Mouse (Mus musculus) thymus, adult 2 months (tissue): Measurements from ENCODE around the gene Il13ra1. TPM values are rescaled to one million over a fixed set of nuclear protein-coding genes. Genes with fewer than 3 reads are reported as not detected.

Source experiments
- DNase-seq: peaks from one replicate; pipeline ENCODE4 v3.0.0; 2021
- H3K27ac ChIP-seq: fragments of 200-500 bp; 2 replicates; pipeline ENCODE4 v1.5.1; 2012; ENCODE audit warnings: low read length, control low read depth; ENCODE audit not compliant: control insufficient read depth, insufficient read depth
- H3K27me3 ChIP-seq: fragments of 200-500 bp; 2 replicates; pipeline ENCODE4 v1.6.1; 2012; ENCODE audit warnings: mild to moderate bottlenecking, low read length, moderate library complexity, mixed read lengths; ENCODE audit not compliant: control insufficient read depth, insufficient read depth
- H3K36me3 ChIP-seq: fragments of 200-500 bp; 2 replicates; pipeline ENCODE4 v1.6.1; 2012; ENCODE audit warnings: mild to moderate bottlenecking, low read length, moderate library complexity; ENCODE audit not compliant: control insufficient read depth, insufficient read depth
- H3K4me1 ChIP-seq: fragments of 200-500 bp; replicated peaks from 2 replicates; pipeline ENCODE4 v1.6.1; 2012; ENCODE audit warnings: low read length; ENCODE audit not compliant: control insufficient read depth, insufficient read depth
- H3K4me3 ChIP-seq: fragments of 200-500 bp; 2 replicates; pipeline ENCODE4 v1.5.1; 2012; ENCODE audit warnings: mild to moderate bottlenecking, low read length, control low read depth, moderate library complexity; ENCODE audit not compliant: control insufficient read depth, insufficient read depth
- CTCF ChIP-seq: fragments of 200-500 bp; IDR thresholded peaks from 2 replicates; pipeline ENCODE4 v1.5.1; 2012; ENCODE audit warnings: mild to moderate bottlenecking, control low read depth, low read length, moderate library complexity, borderline replicate concordance; ENCODE audit not compliant: control insufficient read depth, poor library complexity, insufficient read depth; ENCODE audit errors: extremely low read depth
- POLR2A ChIP-seq: fragments of 200-500 bp; IDR thresholded peaks from 2 replicates; pipeline ENCODE4 v1.6.1; 2012; ENCODE audit warnings: mild to moderate bottlenecking, low read length, control low read depth, moderate library complexity; ENCODE audit not compliant: control insufficient read depth, poor library complexity, insufficient read depth; ENCODE audit errors: extremely low read depth
- WGBS: fragments of 180-500 bp; shearing (Covaris S2); methylation state at CpG from one replicate; pipeline ENCODE4 v1.1.7; 2018; 5-methylcytosine and 5-hydroxymethylcytosine counted together
- polyA plus RNA-seq: library from polyadenylated mRNA; depleted of rRNA; stranded (reverse); fragments of >200 nt; gene quantifications from 2 replicates; pipeline ENCODE4 v1.2.3, GENCODE M21; 2012

The Il13ra1 gene
- polyA plus RNA-seq, 1 experiment = 3.6 TPM

- Histone ChIP-seq H3K36me3 (no peaks in the 10 kb centered on the region), H3K27ac (no peak overlapping the region), H3K4me3 (no peak overlapping the region), H3K27me3 (no peaks in the 10 kb centered on the region), H3K4me1 (no peaks in the 10 kb centered on the region)
- WGBS = 33% methylated on average over 3 of the region's 3 CpGs
- TF ChIP-seq CTCF (no peak), POLR2A (no peak)
- DNase-seq = no peak
Measured at GRCm38 (mm10) chrX:36101318-36101717, 10.6 kb upstream of the Il13ra1 start.

GRCm38 (mm10) chrX:36108601-36109000 is 3.3 kb upstream of the Il13ra1 start:
- no peaks in the 10 kb centered on the region; the same call in 1 of the 2 replicates for H3K27me3 ChIP-seq
- TF ChIP-seq CTCF = no peak
- TF ChIP-seq POLR2A = no peak
- no peak overlapping the region for H3K4me3 ChIP-seq
- H3K36me3 ChIP-seq = no peaks in the 10 kb centered on the region
- no peak for DNase-seq
- H3K27ac ChIP-seq = no peak overlapping the region
- H3K4me1 ChIP-seq = peaks cover 8% of the 10 kb centered on the region; the same call in 1 of the 2 replicates
- 11% methylated on average over 3 of the region's 3 CpGs for WGBS

- Histone ChIP-seq H3K4me1 (peaks cover 8% of the 10 kb centered on the region; the same call in 1 of the 2 replicates), H3K36me3 (no peaks in the 10 kb centered on the region), H3K4me3 (peak overlapping the region; percentile 47), H3K27me3 (no peaks in the 10 kb centered on the region; the same call in 1 of the 2 replicates), H3K27ac (no peak overlapping the region; the same call in 1 of the 2 replicates)
- no peak for DNase-seq
- WGBS = 9% methylated on average over 9 of the region's 9 CpGs
- TF ChIP-seq CTCF (no peak), POLR2A (no peak)
Measured at GRCm38 (mm10) chrX:36112422-36112750, 476 bp downstream of the Il13ra1 start.

- no peaks in the 10 kb centered on the region; the same call in 1 of the 2 replicates for H3K27me3 ChIP-seq
- no peaks in the 10 kb centered on the region for H3K36me3 ChIP-seq
- H3K4me3 ChIP-seq = no peak overlapping the region
- H3K4me1 ChIP-seq = peaks cover 8% of the 10 kb centered on the region; the same call in 1 of the 2 replicates
- TF ChIP-seq CTCF (no peak), POLR2A (no peak)
- WGBS = 92% methylated on average over 4 of the region's 4 CpGs
- H3K27ac ChIP-seq = no peak overlapping the region
- no peak for DNase-seq
Measured at GRCm38 (mm10) chrX:36115171-36115570, 3.3 kb downstream of the Il13ra1 start.

GRCm38 (mm10) chrX:36129037-36129770 is 17.3 kb downstream of the Il13ra1 start:
- no peak for TF ChIP-seq CTCF
- no peak for TF ChIP-seq POLR2A
- DNase-seq = no peak
- H3K27ac ChIP-seq = no peak overlapping the region

GRCm38 (mm10) chrX:36129771-36130108 is 17.8 kb downstream of the Il13ra1 start:
- WGBS = 17% methylated on average over 1 of the region's 1 CpGs
- Histone ChIP-seq H3K36me3 (no peaks in the 10 kb centered on the region), H3K27ac (no peak overlapping the region)

More at GRCm38 (mm10) chrX:36129037-36129770, 17.3 kb downstream of the Il13ra1 start:
- H3K36me3 ChIP-seq = no peaks in the 10 kb centered on the region
- no peaks in the 10 kb centered on the region for H3K4me1 ChIP-seq
- 44% methylated on average over 11 of the region's 11 CpGs for WGBS
- no peak overlapping the region for H3K4me3 ChIP-seq
- no peaks in the 10 kb centered on the region for H3K27me3 ChIP-seq

More at GRCm38 (mm10) chrX:36129771-36130108, 17.8 kb downstream of the Il13ra1 start:
- no peak for TF ChIP-seq CTCF
- TF ChIP-seq POLR2A = no peak
- Histone ChIP-seq H3K27me3 (no peaks in the 10 kb centered on the region), H3K4me3 (no peak overlapping the region), H3K4me1 (no peaks in the 10 kb centered on the region)
- DNase-seq = no peak
